Mouse (Mus musculus) MEL (cell line): ENCODE results near the gene Pogz.

ENCODE experiments used
- BHLHE40 ChIP-seq: IDR thresholded peaks from 2 replicates; pipeline ENCODE4 v1.6.1; 2012; ENCODE audit warnings: low read depth, mild to moderate bottlenecking, inconsistent platforms, low read length, improper control_type of control experiment, borderline replicate concordance
- EP300 ChIP-seq, 2 experiments: IDR thresholded peaks; 2 replicates each; pipeline ENCODE4 v1.6.1; 2011; ENCODE audit warnings: improper control_type of control experiment in 2 of 2, low read length in 2 of 2, low read depth in 1 of 2, mild to moderate bottlenecking in 1 of 2

GRCm38 (mm10) chr3:94832100-94832499 lies 5.3 kb upstream of the Pogz start:
- TF ChIP-seq EP300 (IDR thresholded peaks at IDR 0.05; ENCODE audit: low read depth in 1 of 2, low read length in 2 of 2): peak; percentile 38 to 48; a peak in 2 of 4 replicates
- no peak for TF ChIP-seq BHLHE40
